Mouse (Mus musculus) adrenal gland, postnatal 14 days (tissue): Measurements from ENCODE around the gene Ttc21b. TPM values are rescaled to one million over a fixed set of nuclear protein-coding genes. Genes with fewer than 3 reads are reported as not detected.

Experiments
- DNase-seq: peaks from one replicate; pipeline ENCODE4 v3.0.0; 2021; ENCODE audit warnings: mixed read lengths
- total RNA-seq: library from RNA; stranded (reverse); gene quantifications from 2 replicates; pipeline ENCODE4 v1.2.3, GENCODE M21; 2021

Ttc21b gene
- total RNA-seq, 1 experiment from 2014 or later = 6.2 TPM

- no peak for DNase-seq
Measured at GRCm38 (mm10) chr2:66171643-66172042, 84.8 kb downstream of the Ttc21b start.

- DNase-seq = no peak
Measured at GRCm38 (mm10) chr2:66170721-66171120, 85.7 kb downstream of the Ttc21b start.

GRCm38 (mm10) chr2:66165025-66165424, 91.4 kb downstream of the Ttc21b start:
- DNase-seq = no peak

- DNase-seq = no peak
Measured at GRCm38 (mm10) chr2:66158140-66158915, 98.1 kb downstream of the Ttc21b start.

- no peak for DNase-seq
Measured at GRCm38 (mm10) chr2:66151436-66151835, 105.0 kb downstream of the Ttc21b start.

GRCm38 (mm10) chr2:66150531-66150930, 105.9 kb downstream of the Ttc21b start:
- no peak for DNase-seq

GRCm38 (mm10) chr2:66148654-66149230, 107.7 kb downstream of the Ttc21b start:
- DNase-seq = no peak

- peak; percentile 8 for DNase-seq
Measured at GRCm38 (mm10) chr2:66146473-66146872, 109.9 kb downstream of the Ttc21b start.

GRCm38 (mm10) chr2:66144770-66145169, 111.6 kb downstream of the Ttc21b start:
- no peak for DNase-seq

GRCm38 (mm10) chr2:66143284-66143683, 113.1 kb downstream of the Ttc21b start:
- DNase-seq = no peak

- no peak for DNase-seq
Measured at GRCm38 (mm10) chr2:66142711-66143110, 113.7 kb downstream of the Ttc21b start.

GRCm38 (mm10) chr2:66142268-66142667, 114.1 kb downstream of the Ttc21b start:
- no peak for DNase-seq

- DNase-seq = no peak
Measured at GRCm38 (mm10) chr2:66140246-66140645, 116.2 kb downstream of the Ttc21b start.

Other genes with a start within 250 kb of the Ttc21b start
- 0.83 and 1.1 TPM in 2 replicates for gene Galnt3, start 131.6 kb downstream of the Ttc21b start, total RNA-seq
- gene Scn1a, start 184.2 kb upstream of the Ttc21b start, total RNA-seq = 0.07 and 0.30 TPM in 2 replicates